Mouse (Mus musculus) limb, embryonic 10.5 days (tissue): Measurements from ENCODE around the gene Olfr205. TPM values are rescaled to one million over a fixed set of nuclear protein-coding genes. Genes with fewer than 3 reads are reported as not detected.
"Not testable (repeated sequence)": the region's sequence is repeated elsewhere in the genome, so short reads cannot be mapped to it uniquely, and the experiment has no call there.

Experiments used
- DNase-seq: peaks from one replicate; pipeline ENCODE4 v3.0.0-alpha.2; 2017; ENCODE audit warnings: low spot score
- H3K27ac ChIP-seq: fragments of 300-500 bp; sonication (generic); 2 replicates; pipeline ENCODE4 v1.5.1; 2016; ENCODE audit warnings: mild to moderate bottlenecking
- H3K27me3 ChIP-seq: fragments of 300-500 bp; sonication (generic); 2 replicates; pipeline ENCODE4 v1.6.1; 2016; ENCODE audit warnings: low read depth, mild to moderate bottlenecking; ENCODE audit not compliant: poor library complexity, severe bottlenecking
- H3K36me3 ChIP-seq: fragments of 300-500 bp; sonication (generic); 2 replicates; pipeline ENCODE4 v1.6.1; 2016; ENCODE audit warnings: mild to moderate bottlenecking, moderate library complexity
- H3K4me1 ChIP-seq: fragments of 300-500 bp; sonication (generic); 2 replicates; pipeline ENCODE4 v1.6.1; 2016
- H3K4me3 ChIP-seq: fragments of 300-500 bp; sonication (generic); 2 replicates; pipeline ENCODE4 v1.5.1; 2016; ENCODE audit warnings: mild to moderate bottlenecking, moderate library complexity
- H3K9me3 ChIP-seq: fragments of 300-500 bp; sonication (generic); replicated peaks from 2 replicates; pipeline ENCODE4 v1.6.1; 2016; ENCODE audit warnings: mild to moderate bottlenecking
- WGBS: fragments of 180-500 bp; shearing (Covaris S2); methylation state at CpG from one replicate; pipeline ENCODE4 v1.1.7; 2016; 5-methylcytosine and 5-hydroxymethylcytosine counted together
- polyA plus RNA-seq: library from polyadenylated mRNA; unstranded; fragments of >200 nt; fragmentation: Nextera tagmentation; extraction: Ambion mirVana; gene quantifications from 2 replicates; pipeline ENCODE4 v1.2.1, GENCODE M21; 2016

Gene Olfr205
- polyA plus RNA-seq = not detected in 2 replicates

DNA sequence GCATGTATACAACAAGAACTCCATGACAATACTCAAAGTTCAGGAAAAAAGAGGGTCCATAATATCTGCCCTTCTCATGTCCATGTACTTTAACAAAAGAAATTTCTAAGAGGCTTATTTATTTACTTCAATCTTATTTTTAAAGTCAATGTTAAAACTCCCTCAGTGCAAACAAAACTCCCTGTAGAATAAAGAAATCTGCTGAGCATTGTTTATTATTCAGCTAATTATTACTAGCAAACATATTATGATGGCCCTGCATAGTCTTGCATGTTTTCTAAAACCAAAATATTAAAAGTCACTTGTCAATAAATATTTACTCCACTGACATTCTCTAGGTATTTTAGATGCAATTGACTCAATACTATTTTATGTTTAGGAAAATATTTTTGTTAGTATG, at the start of gene Olfr205:
Olfr205 (minus strand) TSS at position 101 of the 400 bp plus-strand sequence.
- Histone ChIP-seq H3K27me3 (no peaks in the 10 kb centered on the region), H3K4me1 (no peaks in the 10 kb centered on the region), H3K27ac (no peak within 1 kb of the TSS), H3K36me3 (no peaks in the 10 kb centered on the region), H3K4me3 (no peak within 1 kb of the TSS), H3K9me3 (no peaks in the 10 kb centered on the region)
- DNase-seq = no peak

DNA sequence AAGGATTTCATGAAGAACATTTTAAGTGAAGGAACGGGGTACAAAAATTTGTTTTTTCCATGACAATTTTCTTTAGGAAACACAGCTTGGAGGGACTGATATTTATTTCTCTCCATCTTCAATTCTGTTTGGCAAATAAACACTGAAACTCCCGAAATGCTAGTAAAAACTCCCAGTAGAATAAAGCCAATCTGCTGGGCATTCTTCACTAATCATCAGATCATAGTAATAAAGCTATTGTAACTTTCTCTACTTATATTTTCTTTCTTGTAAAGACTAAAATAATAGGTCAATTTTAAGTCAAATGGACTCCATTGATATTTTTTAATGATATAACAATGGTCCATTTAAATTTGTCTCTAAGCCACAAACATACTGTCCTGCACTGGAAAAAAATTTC, 33.0 kb upstream of the Olfr205 start, which contains the start of gene Olfr209:
Olfr209 (minus strand) TSS at position 101 of the 400 bp plus-strand sequence.
- Histone ChIP-seq H3K9me3 (no peaks in the 10 kb centered on the region), H3K36me3 (no peaks in the 10 kb centered on the region), H3K4me1 (no peaks in the 10 kb centered on the region), H3K27ac (no peak within 1 kb of the TSS), H3K27me3 (no peaks in the 10 kb centered on the region), H3K4me3 (no peak within 1 kb of the TSS)
- DNase-seq = no peak
- WGBS = 91% methylated on average over 2 of the region's 2 CpGs

DNA sequence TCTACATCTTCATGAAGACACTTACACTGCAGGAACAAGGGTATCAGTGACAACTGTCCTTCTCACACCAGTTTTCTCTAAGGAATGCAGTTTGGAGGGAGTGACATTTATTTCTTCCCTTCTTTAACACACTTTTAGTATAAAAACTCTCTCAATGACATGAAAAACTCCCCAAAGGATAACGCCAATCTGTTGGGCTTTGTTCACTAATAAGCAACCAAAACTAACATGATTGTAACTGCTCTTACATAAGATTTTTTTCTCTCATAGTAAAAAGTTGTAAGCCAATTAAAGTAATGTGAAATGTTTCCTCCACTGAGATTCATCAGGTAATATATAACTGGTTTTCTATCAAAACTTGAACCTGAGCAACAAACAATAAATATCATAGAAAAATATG, 18.2 kb upstream of the Olfr205 start, which contains the start of gene Olfr206:
Olfr206 (minus strand) TSS at position 101 of the 400 bp plus-strand sequence.
- H3K27ac ChIP-seq = no peak within 1 kb of the TSS
- H3K4me1 ChIP-seq = no peaks in the 10 kb centered on the region
- H3K9me3 ChIP-seq = no peaks in the 10 kb centered on the region
- H3K36me3 ChIP-seq = no peaks in the 10 kb centered on the region
- H3K4me3 ChIP-seq = no peak within 1 kb of the TSS
- WGBS = 88% methylated on average over 1 of the region's 1 CpGs
- H3K27me3 ChIP-seq = no peaks in the 10 kb centered on the region
- DNase-seq = no peak

DNA sequence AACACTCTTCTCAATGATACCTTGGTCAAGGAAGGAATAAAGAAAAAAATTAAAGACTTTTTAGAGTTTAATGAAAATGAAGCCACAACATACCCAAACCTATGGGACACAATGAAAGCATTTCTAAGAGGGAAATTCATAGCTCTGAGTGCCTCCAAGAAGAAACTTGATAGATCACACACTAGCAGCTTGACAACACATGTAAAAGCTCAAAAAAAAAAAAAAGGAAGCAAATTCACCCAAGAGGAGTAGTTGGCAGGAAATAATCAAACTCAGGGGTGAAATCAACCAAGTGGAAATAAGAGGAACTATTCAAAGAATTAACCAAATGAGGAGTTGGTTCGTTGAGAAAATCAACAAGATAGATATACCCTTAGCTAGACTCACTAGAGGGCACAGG, 7.7 kb downstream of the Olfr205 start:
- H3K9me3 ChIP-seq = not testable (repeated sequence)
- 62% methylated on average over 1 of the region's 1 CpGs for WGBS

DNA sequence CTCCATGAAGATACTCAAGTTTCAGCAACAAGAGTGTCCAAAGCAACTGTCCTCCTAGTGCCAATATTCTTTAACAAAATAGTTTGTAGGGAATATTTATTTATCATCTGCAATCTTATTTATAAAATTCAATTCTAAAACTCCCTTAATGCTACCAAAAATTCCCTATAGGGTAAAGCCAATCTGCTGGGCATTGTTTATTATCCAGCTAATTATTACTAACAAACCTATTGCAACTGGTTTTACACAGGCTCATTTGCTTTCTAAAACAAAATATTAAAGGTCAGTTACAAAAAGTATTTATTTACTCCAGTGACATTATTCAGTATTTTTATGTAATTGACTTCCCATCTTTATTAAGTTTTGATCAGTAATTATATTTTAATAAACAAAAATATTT, 12.8 kb downstream of the Olfr205 start, which contains the start of gene Olfr204:
Olfr204 (minus strand) TSS at position 101 of the 400 bp plus-strand sequence.
- H3K4me1 ChIP-seq = no peaks in the 10 kb centered on the region
- no peaks in the 10 kb centered on the region for H3K9me3 ChIP-seq
- DNase-seq = no peak
- H3K4me3 ChIP-seq = no peak within 1 kb of the TSS
- no peak within 1 kb of the TSS for H3K27ac ChIP-seq
- H3K36me3 ChIP-seq = no peaks in the 10 kb centered on the region
- H3K27me3 ChIP-seq = no peaks in the 10 kb centered on the region

More for the DNA sequence above, 7.7 kb downstream of the Olfr205 start:
- H3K27me3 ChIP-seq, DNase-seq, H3K4me1 ChIP-seq, H3K36me3 ChIP-seq, H3K27ac ChIP-seq, H3K4me3 ChIP-seq: not testable (repeated sequence)

DNA sequence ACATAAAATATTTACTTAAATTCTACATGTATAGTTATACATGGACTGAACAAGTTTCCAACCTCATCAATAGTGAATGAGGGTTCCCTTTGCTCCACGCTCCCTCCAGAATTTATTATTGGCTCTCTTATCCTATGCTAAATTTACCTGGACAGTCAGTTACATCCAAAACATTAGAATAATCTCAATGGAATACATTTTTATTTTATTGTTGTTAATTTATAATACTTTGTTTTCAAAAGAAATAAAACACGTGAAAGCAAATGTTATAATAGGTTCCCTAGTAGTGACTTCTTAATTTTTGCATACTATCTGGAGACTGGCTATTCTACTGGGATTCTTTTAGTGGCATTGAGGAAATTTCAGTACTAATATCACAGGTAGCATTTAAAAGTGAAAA, 32.4 kb downstream of the Olfr205 start, which contains the start of gene Olfr203:
Olfr203 (plus strand) TSS at position 301 of the 400 bp plus-strand sequence.
- Histone ChIP-seq H3K27me3 (no peaks in the 10 kb centered on the region), H3K4me3 (no peak within 1 kb of the TSS), H3K27ac (no peak within 1 kb of the TSS), H3K36me3 (no peaks in the 10 kb centered on the region), H3K4me1 (no peaks in the 10 kb centered on the region), H3K9me3 (no peaks in the 10 kb centered on the region)
- no peak for DNase-seq
- WGBS = 88% methylated on average over 2 of the region's 2 CpGs

DNA sequence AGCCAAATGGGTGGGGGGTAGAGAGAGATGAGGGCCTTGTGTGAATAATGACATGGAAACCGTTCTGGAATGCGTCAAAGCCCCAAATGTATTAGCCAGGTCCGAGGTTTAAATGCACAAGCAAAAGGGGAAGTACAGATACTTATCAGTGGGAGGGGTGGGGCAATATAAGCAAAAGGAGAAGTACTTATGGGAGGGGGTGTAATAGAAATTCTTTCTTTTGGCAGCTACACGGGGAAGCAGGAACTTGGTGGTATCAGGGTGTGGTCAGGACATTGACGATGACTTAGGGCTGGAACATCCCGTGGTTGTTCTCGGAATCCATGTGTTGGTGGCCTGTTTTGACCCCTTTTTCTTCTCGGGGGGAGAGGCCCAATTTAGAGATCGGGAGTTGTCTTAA, 43.4 kb downstream of the Olfr205 start:
- not testable (repeated sequence) for H3K36me3 ChIP-seq, DNase-seq, H3K4me1 ChIP-seq, H3K9me3 ChIP-seq, H3K27me3 ChIP-seq, H3K4me3 ChIP-seq, H3K27ac ChIP-seq
- WGBS = 90% methylated on average over 9 of the region's 9 CpGs

DNA sequence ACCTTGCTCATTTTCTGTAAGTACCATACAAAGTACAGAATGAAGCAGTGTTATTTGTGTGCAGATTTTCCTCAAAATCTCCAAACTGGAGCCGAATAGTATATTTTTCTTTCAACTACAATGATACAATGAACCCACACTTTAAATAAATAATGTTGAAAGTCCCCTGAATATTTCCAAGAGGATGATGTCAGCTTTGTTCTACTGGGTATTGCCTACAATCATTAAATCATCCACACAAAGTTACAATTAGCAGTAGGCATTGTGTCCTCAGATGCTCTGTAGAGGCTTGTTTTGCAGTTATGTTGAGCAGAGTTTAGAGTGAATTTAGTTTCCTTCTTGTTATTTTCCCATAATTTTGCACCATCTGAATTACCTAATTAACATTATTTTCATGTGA, 44.2 kb downstream of the Olfr205 start, which contains the start of gene Olfr202:
Olfr202 (minus strand) TSS at position 101 of the 400 bp plus-strand sequence.
- 85% methylated on average over 1 of the region's 1 CpGs for WGBS
- Histone ChIP-seq H3K4me3 (no peak within 1 kb of the TSS), H3K36me3 (no peaks in the 10 kb centered on the region), H3K9me3 (no peaks in the 10 kb centered on the region), H3K27ac (no peak within 1 kb of the TSS), H3K27me3 (no peaks in the 10 kb centered on the region), H3K4me1 (no peaks in the 10 kb centered on the region)
- DNase-seq = no peak

DNA sequence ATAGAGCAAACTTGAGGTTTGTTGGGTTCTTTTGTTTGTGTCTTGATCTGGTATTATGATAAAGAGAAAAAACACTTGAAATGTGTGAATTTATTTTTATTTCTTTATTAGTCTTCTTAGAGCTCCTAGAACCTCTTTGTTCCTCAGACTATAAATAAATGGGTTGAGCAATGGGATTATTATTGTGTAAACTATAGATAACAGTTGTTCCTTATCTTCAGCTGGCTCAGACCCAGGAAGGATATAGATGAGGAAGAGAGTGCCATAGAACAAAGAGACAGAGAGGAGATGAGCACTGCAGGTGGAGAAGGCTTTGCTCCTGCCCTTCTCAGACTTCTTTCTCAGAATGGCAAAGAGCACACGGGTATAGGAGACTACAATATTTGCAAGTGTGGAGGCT, 47.5 kb downstream of the Olfr205 start:
- Histone ChIP-seq H3K4me3 (no peak overlapping the region), H3K4me1 (no peaks in the 10 kb centered on the region), H3K36me3 (no peaks in the 10 kb centered on the region), H3K27ac (no peak overlapping the region), H3K27me3 (no peaks in the 10 kb centered on the region), H3K9me3 (no peaks in the 10 kb centered on the region)
- WGBS = 78% methylated on average over 1 of the region's 1 CpGs
- no peak for DNase-seq

DNA sequence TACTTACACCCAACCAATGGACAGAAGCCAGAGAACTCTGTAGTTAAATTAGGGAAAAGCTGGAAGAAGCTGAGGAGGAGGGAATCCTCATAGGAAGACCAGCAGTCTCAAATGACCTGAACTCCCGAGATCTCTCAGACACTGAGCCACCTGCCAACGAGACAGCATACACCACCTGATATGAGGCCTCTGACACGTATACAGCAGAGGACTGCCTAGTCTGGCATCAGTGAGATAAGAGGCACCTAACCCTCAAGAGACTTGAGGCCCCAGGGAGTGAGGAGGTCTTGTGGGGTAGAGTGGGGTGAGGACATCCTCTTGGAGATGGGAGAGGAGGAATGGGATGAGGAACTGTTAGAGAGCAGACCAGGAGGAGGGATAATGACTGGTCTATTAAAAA, 50.4 kb downstream of the Olfr205 start:
- H3K4me3 ChIP-seq = no peak overlapping the region
- H3K36me3 ChIP-seq = no peaks in the 10 kb centered on the region

More for the DNA sequence above, 50.4 kb downstream of the Olfr205 start:
- no peak for DNase-seq
- Histone ChIP-seq H3K4me1 (no peaks in the 10 kb centered on the region), H3K27ac (no peak overlapping the region), H3K9me3 (no peaks in the 10 kb centered on the region), H3K27me3 (no peaks in the 10 kb centered on the region)
- 81% methylated on average over 3 of the region's 3 CpGs for WGBS

Other genes with a start within 250 kb of the Olfr205 start
- not detected in 2 replicates for gene Olfr191, start 241.3 kb downstream of the Olfr205 start, polyA plus RNA-seq
- not detected in 2 replicates for gene Olfr193, start 219.3 kb downstream of the Olfr205 start, polyA plus RNA-seq
- not detected in 2 replicates for gene Olfr194, start 210.1 kb downstream of the Olfr205 start, polyA plus RNA-seq
- gene Olfr195, start 184.1 kb downstream of the Olfr205 start, polyA plus RNA-seq = not detected in 2 replicates
- not detected in 2 replicates for gene Olfr196, start 160.7 kb downstream of the Olfr205 start, polyA plus RNA-seq
- not detected in 2 replicates for gene Olfr198, start 127.6 kb downstream of the Olfr205 start, polyA plus RNA-seq
- gene Olfr199, start 111.4 kb downstream of the Olfr205 start, polyA plus RNA-seq = not detected in 2 replicates
- not detected in 2 replicates for gene Olfr201, start 58.5 kb downstream of the Olfr205 start, polyA plus RNA-seq
- not detected in 2 replicates for gene Olfr202, start 44.3 kb downstream of the Olfr205 start, polyA plus RNA-seq
- not detected in 2 replicates for gene Olfr203, start 32.3 kb downstream of the Olfr205 start, polyA plus RNA-seq
- not detected in 2 replicates for gene Olfr204, start 12.9 kb downstream of the Olfr205 start, polyA plus RNA-seq
- not detected in 2 replicates for gene Olfr206, start 18.1 kb upstream of the Olfr205 start, polyA plus RNA-seq
- gene Olfr209, start 32.9 kb upstream of the Olfr205 start, polyA plus RNA-seq = not detected in 2 replicates
- gene Gabrr3, start 76.2 kb upstream of the Olfr205 start, polyA plus RNA-seq = 0.11 and 0.19 TPM in 2 replicates
- gene Riox2, start 140.6 kb upstream of the Olfr205 start, polyA plus RNA-seq = 36.6 and 40.6 TPM in 2 replicates